Mouse (Mus musculus): ENCODE data around the gene Apbb1ip. TPM values are rescaled to one million over a fixed set of nuclear protein-coding genes. Genes with fewer than 3 reads are reported as not detected.
"Not testable (repeated sequence)": the region's sequence is repeated elsewhere in the genome, so short reads cannot be mapped to it uniquely, and the experiment has no call there.

The Apbb1ip gene
- polyA plus RNA-seq, 1 experiment from 2014 or later, result 3.1 TPM

DNA sequence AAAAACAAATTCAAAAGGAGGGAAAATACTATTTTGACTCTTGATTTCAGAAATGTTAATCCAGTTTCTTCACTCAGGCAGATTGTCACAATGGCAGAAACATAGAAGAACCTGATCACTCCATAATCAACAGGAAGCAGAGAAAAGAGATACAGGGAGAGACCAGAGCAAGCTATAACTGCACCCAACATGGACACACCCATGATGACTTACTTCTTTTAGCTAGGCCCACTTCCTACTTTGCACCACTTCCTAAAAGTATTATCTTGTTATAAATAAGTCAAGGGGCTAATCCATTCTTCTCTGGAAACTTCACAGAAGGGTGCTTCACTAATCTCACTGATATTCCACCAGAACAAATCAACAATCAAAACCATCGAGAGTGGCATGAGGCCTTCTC is 42.3 kb downstream of the Apbb1ip start:
- Histone ChIP-seq H3K27ac (replicated peaks; ENCODE audit: low read depth, low read length) (no peak overlapping the region), H3K27me3 (replicated peaks; ENCODE audit: control insufficient read depth, insufficient read depth, low read length) (no peaks in the 10 kb centered on the region), H3K9ac (ENCODE audit: low read depth, low read length) (no peak overlapping the region), H3K4me3 (ENCODE audit: low read depth, low read length) (no peak overlapping the region), H3K9me3 (ENCODE audit: control insufficient read depth, low read length) (no peaks in the 10 kb centered on the region), H3K4me2 (ENCODE audit: low read depth, low read length) (no peak overlapping the region), H3K36me3 (ENCODE audit: control insufficient read depth, insufficient read depth, low read length) (no peaks in the 10 kb centered on the region), H3K4me1 (ENCODE audit: control insufficient read depth, insufficient read depth, low read length) (no peaks in the 10 kb centered on the region)
- ATAC-seq (ENCODE audit: low read depth) (no peak), DNase-seq (ENCODE audit: low spot score) (no peak)
- WGBS, result 74% methylated on average over 1 of the region's 1 CpGs

DNA sequence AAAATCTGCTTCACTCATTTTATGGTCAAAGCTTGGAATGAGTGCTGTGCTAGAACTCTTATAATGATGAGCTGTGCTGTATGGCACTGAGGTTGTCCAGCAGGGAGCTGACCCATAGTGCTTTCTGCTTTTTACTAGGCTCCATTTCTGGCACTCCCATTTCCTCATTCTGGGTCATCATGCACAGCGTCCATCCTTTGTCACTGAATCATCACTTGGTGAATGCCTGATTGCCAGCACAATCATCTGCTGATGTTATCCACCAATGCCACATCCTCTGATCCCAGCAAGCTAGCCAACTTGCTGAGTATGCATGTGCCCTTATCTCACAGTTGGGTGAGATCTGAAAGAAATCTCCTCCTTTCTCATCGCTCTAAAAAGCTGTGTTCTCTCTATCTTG is 48.4 kb downstream of the Apbb1ip start:
- DNase-seq (ENCODE audit: low spot score), result no peak
- no peaks in the 10 kb centered on the region for H3K36me3 ChIP-seq (ENCODE audit: control insufficient read depth, insufficient read depth, low read length)
- H3K9me3 ChIP-seq (ENCODE audit: control insufficient read depth, low read length), result no peaks in the 10 kb centered on the region
- no peaks in the 10 kb centered on the region for H3K27me3 ChIP-seq (replicated peaks; ENCODE audit: control insufficient read depth, insufficient read depth, low read length)
- no peak overlapping the region for H3K4me3 ChIP-seq (ENCODE audit: low read depth, low read length)
- no peaks in the 10 kb centered on the region for H3K4me1 ChIP-seq (ENCODE audit: control insufficient read depth, insufficient read depth, low read length)
- H3K4me2 ChIP-seq (ENCODE audit: low read depth, low read length), result no peak overlapping the region
- H3K27ac ChIP-seq (replicated peaks; ENCODE audit: low read depth, low read length), result no peak overlapping the region
- 68% methylated on average over 2 of the region's 2 CpGs for WGBS
- ATAC-seq (ENCODE audit: low read depth), result no peak
- no peak overlapping the region for H3K9ac ChIP-seq (ENCODE audit: low read depth, low read length)

DNA sequence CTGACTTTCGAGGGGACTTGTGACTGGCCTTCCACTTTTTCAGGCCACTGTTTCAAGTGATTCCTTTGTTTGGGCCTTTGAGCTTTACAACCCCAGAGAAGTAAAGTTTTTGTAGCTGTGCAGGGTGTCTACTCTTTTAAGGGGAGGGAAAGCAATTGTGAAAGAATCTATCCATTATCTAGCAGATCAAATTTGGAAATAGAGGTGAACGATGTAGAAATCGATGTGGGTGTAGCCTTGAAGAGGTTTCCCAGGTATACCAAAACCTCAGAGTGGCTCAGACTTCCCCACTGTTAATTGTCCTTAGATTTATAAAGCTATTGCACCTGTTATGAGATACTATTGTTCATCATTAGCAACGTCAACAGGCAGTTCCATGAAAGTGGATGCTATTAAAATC is 71.6 kb downstream of the Apbb1ip start:
- no peaks in the 10 kb centered on the region for H3K36me3 ChIP-seq (ENCODE audit: control insufficient read depth, insufficient read depth, low read length)
- DNase-seq (ENCODE audit: low spot score) (no peak), ATAC-seq (ENCODE audit: low read depth) (no peak)
- no peak overlapping the region for H3K27ac ChIP-seq (replicated peaks; ENCODE audit: low read depth, low read length)
- no peaks in the 10 kb centered on the region for H3K9me3 ChIP-seq (ENCODE audit: control insufficient read depth, low read length)
- no peak overlapping the region for H3K4me2 ChIP-seq (ENCODE audit: low read depth, low read length)
- no peaks in the 10 kb centered on the region for H3K4me1 ChIP-seq (ENCODE audit: control insufficient read depth, insufficient read depth, low read length)
- H3K9ac ChIP-seq (ENCODE audit: low read depth, low read length), result no peak overlapping the region
- 81% methylated on average over 4 of the region's 4 CpGs for WGBS
- H3K4me3 ChIP-seq (ENCODE audit: low read depth, low read length), result no peak overlapping the region
- H3K27me3 ChIP-seq (replicated peaks; ENCODE audit: control insufficient read depth, insufficient read depth, low read length), result no peaks in the 10 kb centered on the region

DNA sequence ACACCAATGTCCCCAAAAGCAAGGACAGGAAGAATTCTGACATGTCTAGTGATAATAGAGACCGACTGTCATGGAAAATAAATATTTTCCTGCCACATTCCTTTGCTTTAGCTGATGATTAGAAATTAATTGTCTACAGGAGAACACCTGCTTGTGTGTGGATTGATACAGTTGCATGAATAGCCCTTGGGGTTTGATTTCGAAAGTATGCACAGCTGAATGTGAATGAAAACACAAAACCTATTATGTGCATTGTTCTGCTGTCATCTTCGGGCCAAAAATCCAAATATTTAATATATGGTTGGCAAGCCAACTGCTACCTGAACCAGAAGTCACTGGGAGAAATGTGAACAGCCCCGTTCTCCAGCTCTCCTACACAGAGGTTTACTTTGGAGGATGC is 78.0 kb downstream of the Apbb1ip start:
- Histone ChIP-seq H3K4me2 (ENCODE audit: low read depth, low read length) (no peak overlapping the region), H3K4me3 (ENCODE audit: low read depth, low read length) (no peak overlapping the region), H3K27me3 (replicated peaks; ENCODE audit: control insufficient read depth, insufficient read depth, low read length) (no peaks in the 10 kb centered on the region), H3K9ac (ENCODE audit: low read depth, low read length) (no peak overlapping the region), H3K27ac (replicated peaks; ENCODE audit: low read depth, low read length) (no peak overlapping the region), H3K36me3 (ENCODE audit: control insufficient read depth, insufficient read depth, low read length) (no peaks in the 10 kb centered on the region), H3K9me3 (ENCODE audit: control insufficient read depth, low read length) (no peaks in the 10 kb centered on the region), H3K4me1 (ENCODE audit: control insufficient read depth, insufficient read depth, low read length) (no peaks in the 10 kb centered on the region)
- ATAC-seq (ENCODE audit: low read depth) (no peak), DNase-seq (ENCODE audit: low spot score) (no peak)
- 70% methylated on average over 4 of the region's 4 CpGs for WGBS

DNA sequence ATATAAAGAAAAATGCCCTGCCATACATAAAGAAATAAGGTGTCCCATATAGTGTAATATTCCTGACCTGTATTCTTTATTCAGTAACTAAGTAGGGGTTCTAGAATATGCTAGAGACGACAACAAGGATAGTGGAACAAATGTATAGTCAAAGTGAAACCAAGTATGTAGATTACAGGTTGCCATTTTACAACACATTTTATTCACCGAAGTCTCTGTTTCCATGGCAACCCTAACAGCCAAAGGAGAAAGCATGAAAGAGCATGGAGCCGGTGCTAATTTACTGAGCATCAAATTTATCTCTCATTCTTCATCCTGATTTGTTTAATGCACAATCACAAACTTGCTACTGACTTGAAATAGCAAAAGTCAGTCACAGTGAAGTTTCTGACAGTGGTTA is 83.6 kb downstream of the Apbb1ip start:
- DNase-seq (ENCODE audit: low spot score), result no peak
- WGBS, result 77% methylated on average over 3 of the region's 3 CpGs
- H3K9ac ChIP-seq (ENCODE audit: low read depth, low read length), result no peak overlapping the region
- no peak overlapping the region for H3K4me3 ChIP-seq (ENCODE audit: low read depth, low read length)
- ATAC-seq (ENCODE audit: low read depth), result no peak
- H3K27ac ChIP-seq (replicated peaks; ENCODE audit: low read depth, low read length), result no peak overlapping the region
- H3K36me3 ChIP-seq (ENCODE audit: control insufficient read depth, insufficient read depth, low read length), result no peaks in the 10 kb centered on the region
- no peak overlapping the region for H3K4me2 ChIP-seq (ENCODE audit: low read depth, low read length)
- no peaks in the 10 kb centered on the region for H3K27me3 ChIP-seq (replicated peaks; ENCODE audit: control insufficient read depth, insufficient read depth, low read length)
- no peaks in the 10 kb centered on the region for H3K4me1 ChIP-seq (ENCODE audit: control insufficient read depth, insufficient read depth, low read length)
- no peaks in the 10 kb centered on the region for H3K9me3 ChIP-seq (ENCODE audit: control insufficient read depth, low read length)

DNA sequence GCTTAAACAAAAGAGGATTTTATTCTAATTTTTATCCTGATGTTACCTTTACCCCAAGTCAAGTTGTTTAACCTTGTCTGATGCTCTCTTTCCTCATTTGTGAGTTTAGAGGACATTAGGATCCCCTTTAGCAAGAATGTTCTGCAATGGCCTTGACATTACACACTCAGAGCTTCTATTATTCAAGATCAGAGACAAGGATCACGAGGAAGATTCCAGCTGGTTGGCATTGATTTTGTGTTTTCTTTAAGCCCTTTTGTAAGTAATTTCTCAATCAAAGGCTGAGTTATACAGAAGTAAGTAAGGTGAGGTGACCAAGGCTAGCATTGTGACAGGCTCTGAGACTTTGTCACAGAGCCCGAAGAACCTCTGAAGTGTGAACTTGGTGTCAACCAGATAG is 88.3 kb downstream of the Apbb1ip start:
- H3K4me1 ChIP-seq (ENCODE audit: control insufficient read depth, insufficient read depth, low read length), result no peaks in the 10 kb centered on the region
- no peak overlapping the region for H3K9ac ChIP-seq (ENCODE audit: low read depth, low read length)
- H3K9me3 ChIP-seq (ENCODE audit: control insufficient read depth, low read length), result no peaks in the 10 kb centered on the region
- ATAC-seq (ENCODE audit: low read depth) (no peak), DNase-seq (ENCODE audit: low spot score) (no peak)
- H3K4me2 ChIP-seq (ENCODE audit: low read depth, low read length), result no peak overlapping the region
- no peaks in the 10 kb centered on the region for H3K36me3 ChIP-seq (ENCODE audit: control insufficient read depth, insufficient read depth, low read length)
- no peaks in the 10 kb centered on the region for H3K27me3 ChIP-seq (replicated peaks; ENCODE audit: control insufficient read depth, insufficient read depth, low read length)
- 83% methylated on average over 2 of the region's 2 CpGs for WGBS
- H3K4me3 ChIP-seq (ENCODE audit: low read depth, low read length), result no peak overlapping the region
- no peak overlapping the region for H3K27ac ChIP-seq (replicated peaks; ENCODE audit: low read depth, low read length)

DNA sequence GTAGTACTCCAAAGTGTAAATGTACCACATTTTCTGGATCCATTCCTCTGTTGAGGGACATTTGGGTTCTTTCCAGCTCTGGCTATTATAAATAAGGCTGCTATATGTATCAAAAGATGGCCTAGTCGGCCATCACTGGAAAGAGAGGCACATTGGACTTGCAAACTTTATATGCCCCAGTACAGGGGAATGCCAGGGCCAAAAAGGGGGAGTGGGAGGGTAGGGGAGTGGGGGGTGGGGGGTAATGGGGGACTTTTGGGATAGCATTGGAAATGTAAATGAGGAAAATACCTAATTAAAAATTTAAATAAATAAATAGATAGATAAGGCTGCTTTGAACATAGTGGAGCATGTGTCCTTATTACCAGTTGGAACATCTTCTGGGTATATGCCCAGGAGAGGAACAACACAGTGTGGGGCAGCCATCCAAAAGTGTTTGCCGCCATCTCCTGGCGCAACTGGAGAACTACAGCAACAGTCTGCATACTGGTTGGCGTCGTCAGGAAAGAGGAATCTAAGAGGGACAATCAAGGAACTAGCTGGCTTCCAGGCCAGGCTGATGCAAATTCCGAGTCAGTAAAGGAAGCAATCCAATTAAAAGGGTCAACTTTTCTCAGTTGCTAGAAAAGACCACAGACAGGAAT is 90.6 kb downstream of the Apbb1ip start:
- H3K9ac ChIP-seq (ENCODE audit: low read depth, low read length); H3K4me1 ChIP-seq (ENCODE audit: control insufficient read depth, insufficient read depth, low read length); H3K27me3 ChIP-seq (replicated peaks; ENCODE audit: control insufficient read depth, insufficient read depth, low read length); H3K4me3 ChIP-seq (ENCODE audit: low read depth, low read length); H3K27ac ChIP-seq (replicated peaks; ENCODE audit: low read depth, low read length); H3K9me3 ChIP-seq (ENCODE audit: control insufficient read depth, low read length); H3K36me3 ChIP-seq (ENCODE audit: control insufficient read depth, insufficient read depth, low read length); H3K4me2 ChIP-seq (ENCODE audit: low read depth, low read length): not testable (repeated sequence)
- DNase-seq (ENCODE audit: low spot score) (peak; percentile 41), ATAC-seq (ENCODE audit: low read depth) (peak; percentile 86)
- 1% methylated on average over 6 of the region's 6 CpGs for WGBS

DNA sequence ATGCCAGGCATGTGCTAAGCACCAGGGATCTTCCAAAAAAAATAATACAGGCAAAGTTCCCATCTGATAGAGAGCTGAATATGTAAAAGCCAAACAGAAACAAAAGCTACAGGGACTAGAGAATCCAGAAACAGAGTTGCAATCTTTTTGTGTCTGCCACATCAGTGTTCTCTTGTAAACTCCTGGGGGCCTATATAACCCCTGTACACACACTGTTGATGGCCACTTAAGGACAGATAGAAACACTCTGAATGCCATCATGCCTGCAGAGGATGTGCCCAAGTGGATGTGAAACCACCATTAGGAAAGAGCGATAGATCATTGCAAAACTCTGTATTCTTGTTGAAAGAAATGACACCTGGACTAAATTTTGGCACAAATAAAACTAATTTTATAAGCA is 91.9 kb downstream of the Apbb1ip start:
- Histone ChIP-seq H3K27me3 (replicated peaks; ENCODE audit: control insufficient read depth, insufficient read depth, low read length) (no peaks in the 10 kb centered on the region), H3K36me3 (ENCODE audit: control insufficient read depth, insufficient read depth, low read length) (no peaks in the 10 kb centered on the region), H3K4me2 (ENCODE audit: low read depth, low read length) (no peak overlapping the region), H3K9ac (ENCODE audit: low read depth, low read length) (no peak overlapping the region), H3K9me3 (ENCODE audit: control insufficient read depth, low read length) (no peaks in the 10 kb centered on the region), H3K4me3 (ENCODE audit: low read depth, low read length) (no peak overlapping the region), H3K4me1 (ENCODE audit: control insufficient read depth, insufficient read depth, low read length) (no peaks in the 10 kb centered on the region), H3K27ac (replicated peaks; ENCODE audit: low read depth, low read length) (no peak overlapping the region)
- 86% methylated on average over 1 of the region's 1 CpGs for WGBS
- DNase-seq (ENCODE audit: low spot score) (no peak), ATAC-seq (ENCODE audit: low read depth) (no peak)

DNA sequence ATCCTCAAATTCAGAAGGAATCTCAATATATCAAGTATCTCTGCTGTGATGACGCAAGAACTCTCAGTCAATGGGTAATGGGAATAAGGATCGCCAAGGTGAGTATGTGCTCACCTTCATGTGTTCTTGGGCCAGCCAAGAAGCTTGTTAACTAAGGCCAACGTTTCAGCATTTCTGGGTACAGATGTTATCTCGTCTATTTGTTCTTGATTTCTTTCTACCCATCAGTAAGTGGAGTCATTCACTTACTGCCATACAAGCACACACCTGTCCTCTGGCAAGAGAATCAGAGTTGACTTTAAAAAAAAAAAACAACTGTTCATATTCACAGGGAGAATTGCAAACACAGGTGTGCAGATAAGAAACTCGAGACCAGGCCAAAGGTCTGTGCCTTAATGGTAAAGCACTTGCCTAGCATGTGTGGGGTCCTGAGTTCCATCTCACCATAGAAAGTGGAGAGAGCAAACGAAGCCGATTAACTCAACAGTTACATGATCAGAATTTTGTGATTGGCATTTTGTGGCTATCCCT is 93.1 kb downstream of the Apbb1ip start:
- Histone ChIP-seq H3K27me3 (replicated peaks; ENCODE audit: control insufficient read depth, insufficient read depth, low read length) (no peaks in the 10 kb centered on the region), H3K4me2 (ENCODE audit: low read depth, low read length) (no peak overlapping the region), H3K9me3 (ENCODE audit: control insufficient read depth, low read length) (no peaks in the 10 kb centered on the region), H3K36me3 (ENCODE audit: control insufficient read depth, insufficient read depth, low read length) (no peaks in the 10 kb centered on the region), H3K4me1 (ENCODE audit: control insufficient read depth, insufficient read depth, low read length) (no peaks in the 10 kb centered on the region), H3K4me3 (ENCODE audit: low read depth, low read length) (no peak overlapping the region), H3K27ac (replicated peaks; ENCODE audit: low read depth, low read length) (no peak overlapping the region), H3K9ac (ENCODE audit: low read depth, low read length) (no peak overlapping the region)
- 73% methylated on average over 7 of the region's 7 CpGs for WGBS
- ATAC-seq (ENCODE audit: low read depth) (no peak), DNase-seq (ENCODE audit: low spot score) (no peak)
